Mouse (Mus musculus): ENCODE results near the gene Soat1.

- TF ChIP-seq POLR2A (IDR thresholded peaks at IDR 0.05; ENCODE audit: low read depth, low read length) (no peak), CTCF (IDR thresholded peaks at IDR 0.05; ENCODE audit: extremely low read depth, insufficient read depth, insufficient read length, insufficient replicate concordance) (no peak)
Measured at GRCm38 (mm10) chr1:156422856-156423255, 51.3 kb downstream of the Soat1 start.

All from spleen, adult 2 months (tissue).